Mouse (Mus musculus) E14TG2a.4 (cell line): ENCODE measurements around the gene Spns2.

ENCODE experiments used
- CTCF ChIP-seq: conservative IDR thresholded peaks from 2 replicates; pipeline ENCODE4 v1.5.1; 2014; ENCODE audit warnings: low read length
- POU5F1 ChIP-seq: IDR thresholded peaks from 2 replicates; pipeline ENCODE4 v1.6.1; 2014; ENCODE audit warnings: low read length, borderline replicate concordance

GRCm38 (mm10) chr11:72416666-72417065 is 73.0 kb downstream of the Spns2 start:
- TF ChIP-seq CTCF: no peak
- no peak for TF ChIP-seq POU5F1
